Mouse (Mus musculus): ENCODE measurements around the gene Atg10.

DNA sequence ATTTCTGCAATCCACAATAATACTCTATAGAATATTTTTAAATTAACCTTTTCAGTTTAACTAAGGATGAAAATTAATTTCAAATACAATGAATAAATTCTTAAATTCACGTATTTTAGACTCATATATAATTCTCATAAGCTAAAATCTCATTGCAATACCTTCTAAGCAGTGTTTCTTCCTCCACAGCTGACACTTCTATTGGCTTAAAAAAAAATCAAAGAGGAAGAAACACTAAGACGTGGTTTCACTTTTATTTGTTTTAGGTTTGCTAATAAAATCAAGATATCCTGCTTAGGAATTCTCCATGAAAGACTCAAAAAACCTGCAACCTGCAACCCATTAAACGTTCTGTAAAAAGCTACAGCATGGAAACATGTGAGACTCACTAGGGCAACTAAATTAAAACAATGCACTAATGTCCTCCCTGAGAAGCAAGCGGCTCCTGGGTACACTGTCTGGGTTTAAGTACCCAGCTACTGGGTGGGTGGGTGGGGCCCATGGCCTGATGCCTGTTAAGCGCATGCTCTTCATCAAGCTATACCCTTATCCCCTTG, 90.4 kb downstream of the Atg10 start:
- no peak for TF ChIP-seq TCF12 (IDR thresholded peaks at IDR 0.05; ENCODE audit: low read depth, low read length)
- TF ChIP-seq CTCF (IDR thresholded peaks at IDR 0.05 in 2 of 3, conservative IDR thresholded peaks at IDR 0.05 in 1 of 3; ENCODE audit: control insufficient read depth in 1 of 3, insufficient read depth in 1 of 3, low read depth in 2 of 3, low read length in 3 of 3, poor library complexity in 1 of 3, severe bottlenecking in 1 of 3): no peak
- no peak for TF ChIP-seq ZMIZ1 (IDR thresholded peaks at IDR 0.05; ENCODE audit: low read depth, low read length)
- TF ChIP-seq EP300 (IDR thresholded peaks at IDR 0.05; ENCODE audit: low read depth in 1 of 2, low read length in 2 of 2): no peak
- TF ChIP-seq ZNF384 (IDR thresholded peaks at IDR 0.05; ENCODE audit: low read depth, low read length): no peak
- no peak for TF ChIP-seq MAZ (IDR thresholded peaks at IDR 0.05; ENCODE audit: low read depth, low read length)

Measured in MEL (cell line).